Mouse (Mus musculus): ENCODE measurements around the gene Sik2. TPM values are rescaled to one million over a fixed set of nuclear protein-coding genes. Genes with fewer than 3 reads are reported as not detected.

The Sik2 gene
- polyA plus RNA-seq, 1 experiment from 2014 or later, result 13.4 TPM

GRCm38 (mm10) chr9:50905321-50905720 is 103.6 kb downstream of the Sik2 start:
- Histone ChIP-seq H3K9ac (ENCODE audit: low read length) (0 out of 2 replicates have a peak overlapping the region, but pooled peaks have one; percentile 11), H3K27ac (replicated peaks in 1 of 2; ENCODE audit: control insufficient read depth in 1 of 2, insufficient read depth in 1 of 2, low read depth in 2 of 2, low read length in 2 of 2) (no peak overlapping the region), H3K4me1 (ENCODE audit: control insufficient read depth in 2 of 2, insufficient read depth in 2 of 2, low read length in 2 of 2) (peaks cover 8 to 21% of the 10 kb centered on the region in 2 experiments), H3K27me3 (ENCODE audit: control insufficient read depth, insufficient read depth, low read length) (no peaks in the 10 kb centered on the region), H3K9me3 (ENCODE audit: control insufficient read depth, low read length) (no peaks in the 10 kb centered on the region), H3K4me3 (ENCODE audit: control insufficient read depth in 1 of 2, insufficient read depth in 1 of 2, low read depth in 1 of 2, low read length in 2 of 2) (no peak overlapping the region), H3K36me3 (ENCODE audit: control insufficient read depth, insufficient read depth, low read length) (peaks cover 9% of the 10 kb centered on the region), H3K4me2 (ENCODE audit: low read length) (no peak overlapping the region)
- 61% methylated on average over 3 of the region's 3 CpGs for WGBS
- ATAC-seq (ENCODE audit: insufficient number of reproducible peaks, insufficient read depth, low FRiP score, low read depth), result no peak

DNA sequence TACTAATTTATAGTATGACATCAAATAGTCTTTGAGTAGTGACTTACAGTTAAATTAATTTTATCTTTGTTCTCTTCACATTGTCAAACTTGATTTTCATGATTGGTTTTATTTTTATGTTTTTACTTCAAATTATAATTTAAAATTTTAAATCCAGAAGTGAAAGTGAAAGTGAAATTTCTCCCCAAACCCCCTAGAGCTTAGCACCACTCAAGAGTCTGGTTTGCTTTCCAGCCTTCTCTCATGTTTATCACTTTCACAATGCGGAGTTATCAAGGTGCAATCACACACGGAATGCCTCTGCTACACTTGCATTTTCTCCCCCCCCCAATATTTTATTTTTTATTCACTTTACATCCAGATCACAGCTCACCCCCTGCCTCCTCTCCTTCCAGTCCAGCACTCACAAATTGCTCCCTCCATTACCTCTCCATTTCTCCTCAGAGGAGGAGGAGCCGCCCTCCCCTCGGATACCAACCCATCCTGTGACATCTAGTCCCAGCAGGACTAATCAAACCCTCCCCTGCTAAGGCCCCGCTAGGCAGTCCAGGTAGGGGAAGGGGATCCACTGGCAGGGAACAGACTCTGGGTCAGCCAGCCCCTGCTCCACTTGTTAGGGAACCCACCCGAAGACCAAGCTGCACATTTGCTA is 104.6 kb downstream of the Sik2 start:
- H3K36me3 ChIP-seq (ENCODE audit: control insufficient read depth, insufficient read depth, low read length), result peaks cover 11% of the 10 kb centered on the region
- no peak overlapping the region for H3K9ac ChIP-seq (ENCODE audit: low read length)
- no peak for ATAC-seq (ENCODE audit: insufficient number of reproducible peaks, insufficient read depth, low FRiP score, low read depth)
- no peaks in the 10 kb centered on the region for H3K9me3 ChIP-seq (ENCODE audit: control insufficient read depth, low read length)
- H3K27ac ChIP-seq (replicated peaks in 1 of 2; ENCODE audit: control insufficient read depth in 1 of 2, insufficient read depth in 1 of 2, low read depth in 2 of 2, low read length in 2 of 2), result no peak overlapping the region
- no peak overlapping the region for H3K4me2 ChIP-seq (ENCODE audit: low read length)
- no peak overlapping the region for H3K4me3 ChIP-seq (ENCODE audit: control insufficient read depth in 1 of 2, insufficient read depth in 1 of 2, low read depth in 1 of 2, low read length in 2 of 2)
- H3K4me1 ChIP-seq (ENCODE audit: control insufficient read depth in 2 of 2, insufficient read depth in 2 of 2, low read length in 2 of 2), result peaks cover 11 to 24% of the 10 kb centered on the region in 2 experiments
- 67% methylated on average over 6 of the region's 6 CpGs for WGBS
- no peaks in the 10 kb centered on the region for H3K27me3 ChIP-seq (ENCODE audit: control insufficient read depth, insufficient read depth, low read length)

- Histone ChIP-seq H3K36me3 (ENCODE audit: control insufficient read depth, insufficient read depth, low read length) (peaks cover 36% of the 10 kb centered on the region), H3K9ac (ENCODE audit: low read length) (no peak overlapping the region), H3K27me3 (ENCODE audit: control insufficient read depth, insufficient read depth, low read length) (no peaks in the 10 kb centered on the region), H3K9me3 (ENCODE audit: control insufficient read depth, low read length) (no peaks in the 10 kb centered on the region), H3K27ac (replicated peaks in 1 of 2; ENCODE audit: control insufficient read depth in 1 of 2, insufficient read depth in 1 of 2, low read depth in 2 of 2, low read length in 2 of 2) (peak overlapping the region; percentile 20 to 29), H3K4me3 (ENCODE audit: control insufficient read depth in 1 of 2, insufficient read depth in 1 of 2, low read depth in 1 of 2, low read length in 2 of 2) (no peak overlapping the region), H3K4me2 (ENCODE audit: low read length) (peak overlapping the region; percentile 6; the same call in 1 of the 2 replicates), H3K4me1 (ENCODE audit: control insufficient read depth in 2 of 2, insufficient read depth in 2 of 2, low read length in 2 of 2) (peaks cover 9 to 17% of the 10 kb centered on the region in 2 experiments)
- ATAC-seq (ENCODE audit: insufficient number of reproducible peaks, insufficient read depth, low FRiP score, low read depth), result peak; percentile 18; the same call in 1 of the 2 replicates
- WGBS, result 37% methylated on average over 7 of the region's 7 CpGs
Measured at GRCm38 (mm10) chr9:50900026-50900920, 108.6 kb downstream of the Sik2 start.

DNA sequence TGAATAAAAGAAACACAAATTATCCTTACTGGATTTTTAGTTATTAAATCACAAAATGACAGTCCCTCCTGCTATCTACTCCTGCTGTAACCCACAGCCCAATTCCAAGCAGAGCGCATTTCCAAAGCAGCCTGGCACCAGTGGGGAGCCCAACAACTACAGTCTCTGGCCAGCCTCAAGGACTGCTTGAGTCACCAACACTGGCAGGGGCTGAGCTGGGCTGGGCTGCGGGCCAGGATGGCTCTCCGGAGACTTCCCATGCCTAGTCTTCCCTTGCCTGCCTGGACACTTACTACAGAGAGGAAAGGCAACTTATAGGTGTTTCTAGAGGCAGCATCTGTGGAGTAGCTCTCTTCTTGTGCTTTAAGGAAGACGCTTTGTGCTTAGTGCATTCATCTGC is 115.2 kb downstream of the Sik2 start:
- ATAC-seq (ENCODE audit: insufficient number of reproducible peaks, insufficient read depth, low FRiP score, low read depth), result 0 out of 2 replicates have a peak, but pooled peaks have one; percentile 49
- Histone ChIP-seq H3K27ac (replicated peaks in 1 of 2; ENCODE audit: control insufficient read depth in 1 of 2, insufficient read depth in 1 of 2, low read depth in 2 of 2, low read length in 2 of 2) (no peak overlapping the region), H3K36me3 (ENCODE audit: control insufficient read depth, insufficient read depth, low read length) (peaks cover 64% of the 10 kb centered on the region), H3K9ac (ENCODE audit: low read length) (no peak overlapping the region), H3K4me1 (ENCODE audit: control insufficient read depth in 2 of 2, insufficient read depth in 2 of 2, low read length in 2 of 2) (0 out of 4 replicates have a peak, but pooled peaks cover 0 to 4% of the 10 kb centered on the region in 2 experiments), H3K9me3 (ENCODE audit: control insufficient read depth, low read length) (no peaks in the 10 kb centered on the region), H3K27me3 (ENCODE audit: control insufficient read depth, insufficient read depth, low read length) (no peaks in the 10 kb centered on the region), H3K4me3 (ENCODE audit: control insufficient read depth in 1 of 2, insufficient read depth in 1 of 2, low read depth in 1 of 2, low read length in 2 of 2) (no peak overlapping the region), H3K4me2 (ENCODE audit: low read length) (no peak overlapping the region)
- WGBS, result 59% methylated on average over 4 of the region's 4 CpGs

DNA sequence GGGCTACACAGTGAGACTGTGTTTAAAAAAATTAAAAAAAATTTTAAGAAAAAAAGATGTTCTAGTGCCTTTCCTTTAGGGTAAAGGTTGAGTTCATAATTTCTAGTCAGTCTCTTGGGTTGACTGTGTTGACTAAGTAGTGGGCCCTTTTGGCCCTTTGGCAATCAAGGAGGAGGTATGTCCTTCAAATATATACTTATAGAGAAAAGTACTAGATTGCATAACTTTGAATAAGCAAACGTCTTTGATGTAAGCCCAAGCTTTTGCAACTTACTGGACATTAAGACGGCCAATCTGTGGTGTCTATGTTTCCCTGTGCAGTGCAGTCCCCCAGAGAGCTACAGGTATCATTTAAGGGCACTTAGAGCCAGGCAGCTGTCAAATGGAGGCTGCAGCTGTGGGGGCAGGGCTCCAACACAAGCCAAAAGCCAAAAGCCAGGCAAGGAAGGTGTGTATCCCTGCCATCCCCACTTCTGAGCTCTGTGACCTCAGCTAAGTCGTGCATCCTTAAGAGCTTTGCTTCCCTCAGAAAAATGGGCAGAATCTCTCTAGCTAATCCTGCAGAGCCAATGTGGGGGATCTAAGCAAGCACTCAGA is 118.3 kb downstream of the Sik2 start:
- no peak for ATAC-seq (ENCODE audit: insufficient number of reproducible peaks, insufficient read depth, low FRiP score, low read depth)
- Histone ChIP-seq H3K4me3 (ENCODE audit: control insufficient read depth in 1 of 2, insufficient read depth in 1 of 2, low read depth in 1 of 2, low read length in 2 of 2) (no peak overlapping the region), H3K4me2 (ENCODE audit: low read length) (no peak overlapping the region), H3K4me1 (ENCODE audit: control insufficient read depth in 2 of 2, insufficient read depth in 2 of 2, low read length in 2 of 2) (peaks cover 9 to 23% of the 10 kb centered on the region in 2 experiments), H3K27ac (replicated peaks in 1 of 2; ENCODE audit: control insufficient read depth in 1 of 2, insufficient read depth in 1 of 2, low read depth in 2 of 2, low read length in 2 of 2) (no peak overlapping the region), H3K9ac (ENCODE audit: low read length) (no peak overlapping the region), H3K27me3 (ENCODE audit: control insufficient read depth, insufficient read depth, low read length) (no peaks in the 10 kb centered on the region), H3K36me3 (ENCODE audit: control insufficient read depth, insufficient read depth, low read length) (peaks cover 39% of the 10 kb centered on the region), H3K9me3 (ENCODE audit: control insufficient read depth, low read length) (no peaks in the 10 kb centered on the region)
- 78% methylated on average over 3 of the region's 3 CpGs for WGBS

- ATAC-seq (ENCODE audit: insufficient number of reproducible peaks, insufficient read depth, low FRiP score, low read depth), result no peak
- Histone ChIP-seq H3K9me3 (ENCODE audit: control insufficient read depth, low read length) (no peaks in the 10 kb centered on the region), H3K4me1 (ENCODE audit: control insufficient read depth in 2 of 2, insufficient read depth in 2 of 2, low read length in 2 of 2) (peaks cover 14 to 28% of the 10 kb centered on the region in 2 experiments), H3K27me3 (ENCODE audit: control insufficient read depth, insufficient read depth, low read length) (no peaks in the 10 kb centered on the region), H3K9ac (ENCODE audit: low read length) (no peak overlapping the region), H3K27ac (replicated peaks in 1 of 2; ENCODE audit: control insufficient read depth in 1 of 2, insufficient read depth in 1 of 2, low read depth in 2 of 2, low read length in 2 of 2) (no peak overlapping the region), H3K36me3 (ENCODE audit: control insufficient read depth, insufficient read depth, low read length) (peaks cover 36% of the 10 kb centered on the region), H3K4me2 (ENCODE audit: low read length) (no peak overlapping the region), H3K4me3 (ENCODE audit: control insufficient read depth in 1 of 2, insufficient read depth in 1 of 2, low read depth in 1 of 2, low read length in 2 of 2) (no peak overlapping the region)
- WGBS, result 57% methylated on average over 4 of the region's 4 CpGs
Measured at GRCm38 (mm10) chr9:50889964-50890363, 118.9 kb downstream of the Sik2 start.

DNA sequence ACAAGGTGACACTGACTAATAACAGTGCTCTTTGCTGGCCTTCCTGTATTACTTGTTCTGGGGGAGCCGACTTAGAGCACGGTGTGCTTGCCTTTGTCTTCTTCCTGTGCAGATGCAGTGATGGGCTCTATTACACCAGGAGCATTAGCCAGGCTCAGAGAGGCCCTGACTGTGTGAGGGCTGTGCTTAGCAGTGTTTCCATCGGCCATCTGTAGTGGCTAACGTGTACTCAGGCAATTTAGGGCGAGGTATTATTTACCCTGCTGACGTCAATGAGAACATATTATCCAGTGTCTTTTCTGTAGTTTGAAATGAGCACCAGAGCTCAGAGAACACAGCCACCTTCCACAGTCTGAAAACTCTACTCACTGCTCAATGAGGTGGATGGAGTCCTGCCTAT is 119.7 kb downstream of the Sik2 start:
- Histone ChIP-seq H3K4me1 (ENCODE audit: control insufficient read depth in 2 of 2, insufficient read depth in 2 of 2, low read length in 2 of 2) (peaks cover 15 to 33% of the 10 kb centered on the region in 2 experiments), H3K4me2 (ENCODE audit: low read length) (no peak overlapping the region), H3K9ac (ENCODE audit: low read length) (no peak overlapping the region), H3K27ac (replicated peaks in 1 of 2; ENCODE audit: control insufficient read depth in 1 of 2, insufficient read depth in 1 of 2, low read depth in 2 of 2, low read length in 2 of 2) (peak overlapping the region in 1 of 2 experiments; percentile 19; a peak in 1 of 4 replicates), H3K36me3 (ENCODE audit: control insufficient read depth, insufficient read depth, low read length) (peaks cover 30% of the 10 kb centered on the region), H3K9me3 (ENCODE audit: control insufficient read depth, low read length) (no peaks in the 10 kb centered on the region), H3K27me3 (ENCODE audit: control insufficient read depth, insufficient read depth, low read length) (no peaks in the 10 kb centered on the region), H3K4me3 (ENCODE audit: control insufficient read depth in 1 of 2, insufficient read depth in 1 of 2, low read depth in 1 of 2, low read length in 2 of 2) (no peak overlapping the region)
- ATAC-seq (ENCODE audit: insufficient number of reproducible peaks, insufficient read depth, low FRiP score, low read depth), result no peak
- WGBS, result 50% methylated on average over 6 of the region's 6 CpGs

Measured in heart, embryonic 14.5 days (tissue).